Comparison of ENCODE assay signal across 19 mouse cellular contexts in the genomic region with DNA sequence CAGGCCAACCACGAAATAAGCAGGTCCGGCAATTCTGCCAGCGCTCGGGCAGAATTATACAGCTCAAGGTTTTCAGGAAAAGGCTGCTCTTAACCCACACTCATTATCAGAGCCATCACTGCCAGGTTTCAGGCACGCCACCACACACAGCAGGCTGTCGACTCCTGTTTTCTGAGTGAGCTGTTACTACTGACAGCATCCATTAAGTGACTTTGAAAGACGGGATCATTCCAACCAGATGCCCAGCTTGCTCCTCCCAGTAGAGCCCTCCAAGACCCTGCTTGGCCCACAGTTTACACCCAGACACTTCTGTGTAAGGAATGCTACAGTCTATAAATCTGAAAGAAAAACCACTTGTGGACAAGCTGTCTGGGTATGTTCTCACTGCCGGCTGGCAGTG. TPM values are rescaled to one million over a fixed set of nuclear protein-coding genes. Genes with fewer than 3 reads are reported as not detected.
A peak's percentile ranks its signal among the peaks of the same experiment; 100 is the strongest.
DNase-seq lines count a peak whose midpoint lies in the region; ATAC-seq and TF ChIP-seq lines count a peak whose summit lies in the region.
"Had no signal": no experiment of that assay in that cellular context is flagged by ENCODE, and none has a peak within 500 bp of the region (broad histone marks: within the 10 kb centered on the region; RNA-seq: fewer than 3 reads in every experiment).

No protein-coding gene starts in this region.

- peak; percentile 14 for DNase-seq in embryo, embryonic 11 days
- DNase-seq in embryo, embryonic 9.5 days (ENCODE audit: extremely low spot score), result no peak
- no peak for DNase-seq in heart, postnatal 0 days (ENCODE audit: low spot score)
- no peak for DNase-seq in adrenal gland, postnatal 14 days
- DNase-seq: B cell, adult 2 months; cerebellum, adult 8-10 months; gastrocnemius, postnatal 25 days; kidney, postnatal 25 days; right cerebral cortex, adult 18-20 months had no signal

- H3K36me3 ChIP-seq in heart, postnatal 0 days (replicated peaks; ENCODE audit: control insufficient read depth, insufficient read depth, low read length), result peaks cover 33% of the 10 kb centered on the region
- H3K36me3 ChIP-seq in heart, embryonic 11.5 days (ENCODE audit: control insufficient read depth, insufficient read depth, low read length), result peaks cover 6% of the 10 kb centered on the region; the same call in 1 of the 2 replicates
- H3K36me3 ChIP-seq in midbrain, embryonic 16.5 days (ENCODE audit: control insufficient read depth, insufficient read depth, low read length), result peaks cover 22% of the 10 kb centered on the region
- H3K36me3 ChIP-seq in midbrain, embryonic 15.5 days (replicated peaks), result peaks cover 20% of the 10 kb centered on the region
- H3K36me3 ChIP-seq: G1E had no signal

- ATAC-seq in heart, postnatal 0 days (ENCODE audit: insufficient read depth, low read depth), result no peak
- no peak for ATAC-seq in heart, embryonic 11.5 days (replicated peaks; ENCODE audit: insufficient number of reproducible peaks, low FRiP score, low TSS enrichment)
- ATAC-seq in midbrain, embryonic 16.5 days, result 0 out of 2 replicates have a peak, but pooled peaks have one; percentile 14
- no peak for ATAC-seq in midbrain, embryonic 15.5 days (replicated peaks)
- ATAC-seq in inflammation-experienced regulatory T-cells, adult 6 months, result no peak
- ATAC-seq: activated CD4-positive, CD25-positive, alpha-beta regulatory T cell, adult 4 months had no signal

- no peaks in the 10 kb centered on the region for H3K9me3 ChIP-seq in heart, postnatal 0 days (replicated peaks; ENCODE audit: control insufficient read depth, low read length)
- no peaks in the 10 kb centered on the region for H3K9me3 ChIP-seq in heart, embryonic 11.5 days (replicated peaks; ENCODE audit: control insufficient read depth, low read length)
- no peaks in the 10 kb centered on the region for H3K9me3 ChIP-seq in midbrain, embryonic 16.5 days (replicated peaks; ENCODE audit: control insufficient read depth, low read length, poor library complexity, severe bottlenecking)
- H3K9me3 ChIP-seq in midbrain, embryonic 15.5 days, result no peaks in the 10 kb centered on the region
- H3K9me3 ChIP-seq: G1E; megakaryocyte, embryonic 14.5 days had no signal

- H3K4me3 ChIP-seq in heart, postnatal 0 days (ENCODE audit: low read depth, low read length), result no peak overlapping the region
- H3K4me3 ChIP-seq in heart, embryonic 11.5 days (ENCODE audit: low read depth, low read length), result no peak overlapping the region
- H3K4me3 ChIP-seq in midbrain, embryonic 16.5 days (ENCODE audit: low read depth, low read length), result no peak overlapping the region
- H3K4me3 ChIP-seq in midbrain, embryonic 15.5 days, result no peak overlapping the region
- H3K4me3 ChIP-seq: megakaryocyte, embryonic 14.5 days; myocyte had no signal

- H3K27me3 ChIP-seq in heart, postnatal 0 days (ENCODE audit: control insufficient read depth, insufficient read depth, low read length), result no peaks in the 10 kb centered on the region
- no peaks in the 10 kb centered on the region for H3K27me3 ChIP-seq in heart, embryonic 11.5 days (ENCODE audit: control insufficient read depth, insufficient read depth, low read length)
- no peaks in the 10 kb centered on the region for H3K27me3 ChIP-seq in midbrain, embryonic 16.5 days (ENCODE audit: control insufficient read depth, insufficient read depth, low read depth, low read length)
- no peaks in the 10 kb centered on the region for H3K27me3 ChIP-seq in midbrain, embryonic 15.5 days (replicated peaks)

- H3K27ac ChIP-seq in heart, postnatal 0 days (ENCODE audit: low read depth), result peak overlapping the region; percentile 60
- no peak overlapping the region for H3K27ac ChIP-seq in heart, embryonic 11.5 days (ENCODE audit: low read depth, low read length)
- H3K27ac ChIP-seq in midbrain, embryonic 16.5 days (ENCODE audit: low read length), result no peak overlapping the region
- no peak overlapping the region for H3K27ac ChIP-seq in midbrain, embryonic 15.5 days

- no peak for TF ChIP-seq CTCF in heart, postnatal 0 days (IDR thresholded peaks at IDR 0.05; ENCODE audit: low read depth)

- no peak overlapping the region for H3K4me2 ChIP-seq in heart, postnatal 0 days (ENCODE audit: low read depth, low read length)
- H3K4me2 ChIP-seq in heart, embryonic 11.5 days, result no peak overlapping the region
- no peak overlapping the region for H3K4me2 ChIP-seq in midbrain, embryonic 16.5 days (ENCODE audit: low read length)
- no peak overlapping the region for H3K4me2 ChIP-seq in midbrain, embryonic 15.5 days
- H3K4me2 ChIP-seq: liver, embryonic 11.5 days had no signal

- peaks cover 44% of the 10 kb centered on the region for H3K4me1 ChIP-seq in heart, postnatal 0 days (ENCODE audit: control insufficient read depth, insufficient read depth)
- H3K4me1 ChIP-seq in heart, embryonic 11.5 days (ENCODE audit: control insufficient read depth, insufficient read depth, low read length), result peaks cover 48% of the 10 kb centered on the region
- peaks cover 4% of the 10 kb centered on the region; the same call in 1 of the 2 replicates for H3K4me1 ChIP-seq in midbrain, embryonic 16.5 days (ENCODE audit: control insufficient read depth, insufficient read depth, low read length)
- H3K4me1 ChIP-seq in midbrain, embryonic 15.5 days, result peaks cover 16% of the 10 kb centered on the region

- 34% methylated on average over 8 of the region's 8 CpGs for WGBS in heart, postnatal 0 days
- WGBS in heart, embryonic 11.5 days (ENCODE audit: insufficient replicate concordance), result 42% methylated on average over 8 of the region's 8 CpGs
- 48% methylated on average over 8 of the region's 8 CpGs for WGBS in midbrain, embryonic 16.5 days
- WGBS in midbrain, embryonic 15.5 days, result 49% methylated on average over 8 of the region's 8 CpGs

- no peak overlapping the region for H3K9ac ChIP-seq in heart, postnatal 0 days (replicated peaks; ENCODE audit: low read depth, low read length)
- H3K9ac ChIP-seq in heart, embryonic 11.5 days (ENCODE audit: low read depth, low read length), result no peak overlapping the region
- H3K9ac ChIP-seq in midbrain, embryonic 16.5 days (ENCODE audit: low read depth, low read length), result no peak overlapping the region
- H3K9ac ChIP-seq in midbrain, embryonic 15.5 days, result no peak overlapping the region

- no peak for TF ChIP-seq EP300 in heart, postnatal 0 days (IDR thresholded peaks at IDR 0.05; ENCODE audit: low read depth)

RNA-seq across cellular contexts. Expression of a gene that starts 12.9 kb away (rescaled TPM):
- total RNA-seq in heart, postnatal 0 days (2014; rRNA removed; ENCODE audit: low replicate concordance), result 8.9 and 15.0 TPM in 2 replicates
- 12.6 and 13.5 TPM in 2 replicates for polyA plus RNA-seq in heart, postnatal 0 days (2015; fragmentation: Nextera tagmentation; extraction: Ambion mirVana)
- 26.1 and 35.7 TPM in 2 replicates for polyA plus RNA-seq in heart, embryonic 11.5 days (2014; fragmentation: Nextera tagmentation; extraction: Ambion mirVana)
- polyA plus RNA-seq in midbrain, embryonic 16.5 days (2015; fragmentation: Nextera tagmentation; extraction: Ambion mirVana), result 57.9 and 58.5 TPM in 2 replicates
- polyA plus RNA-seq in midbrain, embryonic 15.5 days (2015; fragmentation: Nextera tagmentation; extraction: Ambion mirVana), result 60.6 and 60.9 TPM in 2 replicates
- under 1 TPM in 1 of 3 experiments, not detected in 2; 0.29 TPM for polyA plus RNA-seq in inflammation-experienced regulatory T-cells, adult 6 months (2017; shearing (Covaris generic))
- total RNA-seq in adrenal gland, postnatal 14 days (2021), result 22.9 and 27.3 TPM in 2 replicates
- polyA plus RNA-seq: activated CD4-positive, CD25-positive, alpha-beta regulatory T cell, adult 4 months had no signal

RNA-seq across cellular contexts. Expression of a gene that starts 26.6 kb away (rescaled TPM):
- not detected in 2 replicates for total RNA-seq in heart, postnatal 0 days (2014; rRNA removed; ENCODE audit: low replicate concordance)
- not detected in 2 replicates for polyA plus RNA-seq in heart, postnatal 0 days (2015; fragmentation: Nextera tagmentation; extraction: Ambion mirVana)
- not detected in 2 replicates for polyA plus RNA-seq in heart, embryonic 11.5 days (2014; fragmentation: Nextera tagmentation; extraction: Ambion mirVana)
- polyA plus RNA-seq in midbrain, embryonic 16.5 days (2015; fragmentation: Nextera tagmentation; extraction: Ambion mirVana), result not detected in 2 replicates
- not detected in 2 replicates for polyA plus RNA-seq in midbrain, embryonic 15.5 days (2015; fragmentation: Nextera tagmentation; extraction: Ambion mirVana)
- polyA plus RNA-seq in inflammation-experienced regulatory T-cells, adult 6 months (2017; shearing (Covaris generic)), result not detected
- not detected in 2 replicates for total RNA-seq in adrenal gland, postnatal 14 days (2021)
- total RNA-seq: G1E; gastrocnemius, postnatal 25 days; left cerebral cortex, adult 8-10 months had no signal
- polyA plus RNA-seq: activated CD4-positive, CD25-positive, alpha-beta regulatory T cell, adult 4 months; G1E; liver, embryonic 11.5 days; myocyte had no signal

Comparison
In these comparisons a context has a peak if more than half of its experiments do, and no peak if none do; other contexts are left out.
1. RNA of a gene that starts 12.9 kb away (polyA plus RNA-seq): 60.6 to 60.9 TPM in midbrain, embryonic 15.5 days, 57.9 to 58.5 TPM in midbrain, embryonic 16.5 days, 26.1 to 35.7 TPM in heart, embryonic 11.5 days and 12.6 to 13.5 TPM in heart, postnatal 0 days; 0.29 TPM in inflammation-experienced regulatory T-cells, adult 6 months; every median in the first group is over 10 times any median in the second.